Mouse (Mus musculus) heart, embryonic 11.5 days (tissue): ENCODE results near the gene Btbd9. TPM values are rescaled to one million over a fixed set of nuclear protein-coding genes. Genes with fewer than 3 reads are reported as not detected.

Experiments
- ATAC-seq: fragments of 200-750 bp; cut with Nextera tagmentation; replicated peaks from 2 replicates; pipeline ENCODE4 v1.8.0; 2017; ENCODE audit warnings: moderate library complexity; ENCODE audit not compliant: insufficient number of reproducible peaks, low FRiP score, low TSS enrichment
- H3K27ac ChIP-seq: fragments of 300-500 bp; sonication (generic); 2 replicates; pipeline ENCODE4 v1.5.1; 2014; ENCODE audit warnings: mild to moderate bottlenecking, low read depth, low read length
- H3K27me3 ChIP-seq: fragments of 300-500 bp; sonication (generic); 2 replicates; pipeline ENCODE4 v1.6.1; 2014; ENCODE audit warnings: mild to moderate bottlenecking, low read length, mixed read lengths; ENCODE audit not compliant: control insufficient read depth, insufficient read depth
- H3K36me3 ChIP-seq: fragments of 300-500 bp; sonication (generic); 2 replicates; pipeline ENCODE4 v1.6.1; 2014; ENCODE audit warnings: mild to moderate bottlenecking, low read length, moderate library complexity, mixed read lengths; ENCODE audit not compliant: control insufficient read depth, insufficient read depth
- H3K4me1 ChIP-seq: fragments of 300-500 bp; sonication (generic); 2 replicates; pipeline ENCODE4 v1.6.1; 2014; ENCODE audit warnings: low read length; ENCODE audit not compliant: control insufficient read depth, insufficient read depth
- H3K4me2 ChIP-seq: fragments of 300-500 bp; sonication (generic); 2 replicates; pipeline ENCODE4 v1.6.1; 2014; ENCODE audit warnings: mild to moderate bottlenecking, moderate library complexity
- H3K4me3 ChIP-seq: fragments of 300-500 bp; sonication (generic); 2 replicates; pipeline ENCODE4 v1.5.1; 2014; ENCODE audit warnings: low read depth, low read length
- H3K9ac ChIP-seq: fragments of 300-500 bp; sonication (generic); 2 replicates; pipeline ENCODE4 v1.6.1; 2014; ENCODE audit warnings: mild to moderate bottlenecking, low read depth, low read length, moderate library complexity
- H3K9me3 ChIP-seq: fragments of 300-500 bp; sonication (generic); replicated peaks from 2 replicates; pipeline ENCODE4 v1.6.1; 2016; ENCODE audit warnings: low read length; ENCODE audit not compliant: control insufficient read depth
- WGBS: fragments of 180-500 bp; shearing (Covaris S2); extraction: QIAGEN DNeasy Blood & Tissue Kit; methylation state at CpG from one replicate; pipeline ENCODE4 v1.1.7; 2014; ENCODE audit not compliant: insufficient replicate concordance; 5-methylcytosine and 5-hydroxymethylcytosine counted together
- polyA plus RNA-seq: library from polyadenylated mRNA; unstranded; fragments of >200 nt; fragmentation: Nextera tagmentation; extraction: Ambion mirVana; gene quantifications from 2 replicates; pipeline ENCODE4 v1.2.1, GENCODE M21; 2014

Gene Btbd9
- polyA plus RNA-seq, 1 experiment from 2014 or later: 41.9 TPM

GRCm38 (mm10) chr17:30559536-30559935 lies 16.8 kb downstream of the Btbd9 start:
- H3K4me2 ChIP-seq: no peak overlapping the region
- no peaks in the 10 kb centered on the region for H3K4me1 ChIP-seq
- ATAC-seq: no peak
- H3K9me3 ChIP-seq: no peaks in the 10 kb centered on the region
- H3K27me3 ChIP-seq: no peaks in the 10 kb centered on the region
- no peak overlapping the region for H3K4me3 ChIP-seq
- no peak overlapping the region for H3K9ac ChIP-seq
- 28% methylated on average over 3 of the region's 3 CpGs for WGBS
- no peaks in the 10 kb centered on the region for H3K36me3 ChIP-seq
- no peak overlapping the region for H3K27ac ChIP-seq

GRCm38 (mm10) chr17:30558623-30559022 lies 17.7 kb downstream of the Btbd9 start:
- no peaks in the 10 kb centered on the region for H3K4me1 ChIP-seq
- H3K9me3 ChIP-seq: no peaks in the 10 kb centered on the region
- no peak overlapping the region for H3K9ac ChIP-seq
- WGBS: 73% methylated on average over 2 of the region's 2 CpGs
- no peaks in the 10 kb centered on the region for H3K27me3 ChIP-seq
- H3K4me2 ChIP-seq: no peak overlapping the region
- H3K27ac ChIP-seq: no peak overlapping the region
- no peak for ATAC-seq
- no peak overlapping the region for H3K4me3 ChIP-seq
- H3K36me3 ChIP-seq: no peaks in the 10 kb centered on the region

- 74% methylated on average over 3 of the region's 3 CpGs for WGBS
- H3K9ac ChIP-seq: no peak overlapping the region
These were observed 19.8 kb downstream of the Btbd9 start for GRCm38 (mm10) chr17:30556512-30556911.

GRCm38 (mm10) chr17:30553027-30553937 lies 23.0 kb downstream of the Btbd9 start:
- H3K9ac ChIP-seq: no peak overlapping the region
- H3K4me1 ChIP-seq: peaks cover 21% of the 10 kb centered on the region
- ATAC-seq: no peak
- no peak overlapping the region for H3K4me2 ChIP-seq
- no peaks in the 10 kb centered on the region for H3K36me3 ChIP-seq
- H3K9me3 ChIP-seq: no peaks in the 10 kb centered on the region
- H3K4me3 ChIP-seq: no peak overlapping the region
- H3K27me3 ChIP-seq: no peaks in the 10 kb centered on the region
- 90% methylated on average over 4 of the region's 4 CpGs for WGBS
- H3K27ac ChIP-seq: no peak overlapping the region

More at GRCm38 (mm10) chr17:30556512-30556911, 19.8 kb downstream of the Btbd9 start:
- Histone ChIP-seq H3K4me1 (no peaks in the 10 kb centered on the region), H3K9me3 (no peaks in the 10 kb centered on the region), H3K27ac (no peak overlapping the region), H3K27me3 (no peaks in the 10 kb centered on the region), H3K4me3 (no peak overlapping the region), H3K4me2 (no peak overlapping the region), H3K36me3 (no peaks in the 10 kb centered on the region)
- no peak for ATAC-seq

GRCm38 (mm10) chr17:30550774-30551107 lies 25.5 kb downstream of the Btbd9 start:
- Histone ChIP-seq H3K9me3 (no peaks in the 10 kb centered on the region), H3K27me3 (no peaks in the 10 kb centered on the region), H3K4me2 (no peak overlapping the region; the same call in 1 of the 2 replicates), H3K4me3 (no peak overlapping the region), H3K4me1 (peaks cover 25% of the 10 kb centered on the region), H3K27ac (peak overlapping the region; percentile 91), H3K36me3 (no peaks in the 10 kb centered on the region), H3K9ac (no peak overlapping the region)
- ATAC-seq: no peak
- WGBS: 4% methylated on average over 1 of the region's 1 CpGs

- no peak; the same call in 1 of the 2 replicates for ATAC-seq
- Histone ChIP-seq H3K4me2 (peak overlapping the region; percentile 46), H3K27me3 (no peaks in the 10 kb centered on the region), H3K4me1 (peaks cover 25% of the 10 kb centered on the region), H3K9ac (no peak overlapping the region), H3K27ac (peak overlapping the region; percentile 91), H3K4me3 (no peak overlapping the region), H3K9me3 (no peaks in the 10 kb centered on the region), H3K36me3 (no peaks in the 10 kb centered on the region)
- 38% methylated on average over 9 of the region's 9 CpGs for WGBS
These were observed 26.2 kb downstream of the Btbd9 start for GRCm38 (mm10) chr17:30549899-30550773.

GRCm38 (mm10) chr17:30539098-30539497 lies 37.2 kb downstream of the Btbd9 start:
- no peak overlapping the region for H3K4me3 ChIP-seq
- no peaks in the 10 kb centered on the region for H3K9me3 ChIP-seq
- H3K27ac ChIP-seq: peak overlapping the region; percentile 59; the same call in 1 of the 2 replicates
- peak overlapping the region; percentile 24; the same call in 1 of the 2 replicates for H3K4me2 ChIP-seq
- WGBS: 25% methylated on average over 8 of the region's 8 CpGs
- no peaks in the 10 kb centered on the region for H3K36me3 ChIP-seq
- H3K4me1 ChIP-seq: peaks cover 25% of the 10 kb centered on the region
- no peak overlapping the region for H3K9ac ChIP-seq
- ATAC-seq: no peak
- H3K27me3 ChIP-seq: no peaks in the 10 kb centered on the region

GRCm38 (mm10) chr17:30536651-30537050 lies 39.6 kb downstream of the Btbd9 start:
- no peak overlapping the region for H3K4me3 ChIP-seq
- no peaks in the 10 kb centered on the region for H3K27me3 ChIP-seq
- 79% methylated on average over 5 of the region's 5 CpGs for WGBS
- ATAC-seq: no peak
- no peaks in the 10 kb centered on the region for H3K36me3 ChIP-seq
- no peak overlapping the region for H3K4me2 ChIP-seq
- H3K4me1 ChIP-seq: peaks cover 18% of the 10 kb centered on the region
- no peaks in the 10 kb centered on the region for H3K9me3 ChIP-seq
- H3K9ac ChIP-seq: no peak overlapping the region
- no peak overlapping the region for H3K27ac ChIP-seq
